Mouse (Mus musculus) adrenal gland, postnatal 4 days (tissue): ENCODE data around the gene 1700011L22Rik. TPM values are rescaled to one million over a fixed set of nuclear protein-coding genes. Genes with fewer than 3 reads are reported as not detected.

Experiments
- DNase-seq, 2 experiments: peaks; one replicate each; pipeline ENCODE4 v3.0.0; 2021 to 2022; ENCODE audit warnings: low spot score in 2 of 2, mixed read lengths in 2 of 2
- total RNA-seq, 2 experiments: library from RNA; stranded (reverse); gene quantifications; 2 replicates each; pipeline ENCODE4 v1.2.3; 2021

Gene 1700011L22Rik
- total RNA-seq, 2 experiments from 2014 or later, result not detected

DNA sequence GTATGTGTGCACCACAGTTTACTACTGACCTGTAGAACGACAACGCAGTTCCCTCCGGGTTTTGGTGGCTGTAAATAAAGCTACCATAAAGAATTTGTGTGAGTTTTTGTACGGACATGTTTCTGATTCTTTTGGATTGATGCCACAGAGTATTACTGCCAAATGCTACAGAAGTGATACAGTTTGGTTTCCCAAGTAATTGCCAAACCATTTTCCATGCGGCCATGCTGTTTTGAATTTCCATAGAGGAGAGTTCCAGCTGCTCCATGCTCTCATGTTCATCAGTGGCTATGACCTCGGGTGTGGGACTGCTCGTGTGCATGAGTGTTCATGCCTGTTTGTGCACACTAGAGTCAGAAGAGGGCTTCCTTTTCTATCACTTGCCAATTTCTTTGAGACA, 8.4 kb downstream of the 1700011L22Rik start:
- no peak for DNase-seq

DNA sequence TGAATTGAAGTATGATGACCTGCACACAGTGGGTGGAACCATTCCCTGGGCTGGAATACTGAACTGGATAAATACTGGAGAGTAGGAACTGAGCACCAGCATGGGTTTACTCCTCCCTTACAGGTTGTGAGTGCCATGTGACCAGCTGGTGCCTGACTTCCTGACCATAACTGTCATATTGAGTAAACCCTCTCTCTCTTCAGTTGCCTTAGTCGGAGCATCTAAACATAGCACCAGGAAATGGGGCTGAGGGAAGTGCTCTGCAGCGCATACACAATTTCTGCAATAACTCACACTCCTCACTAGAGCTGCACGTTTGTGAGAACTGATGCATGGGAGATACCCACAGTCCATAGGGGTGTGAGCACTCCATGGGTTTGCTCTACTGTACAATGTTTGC, 9.1 kb downstream of the 1700011L22Rik start:
- DNase-seq, result no peak

DNA sequence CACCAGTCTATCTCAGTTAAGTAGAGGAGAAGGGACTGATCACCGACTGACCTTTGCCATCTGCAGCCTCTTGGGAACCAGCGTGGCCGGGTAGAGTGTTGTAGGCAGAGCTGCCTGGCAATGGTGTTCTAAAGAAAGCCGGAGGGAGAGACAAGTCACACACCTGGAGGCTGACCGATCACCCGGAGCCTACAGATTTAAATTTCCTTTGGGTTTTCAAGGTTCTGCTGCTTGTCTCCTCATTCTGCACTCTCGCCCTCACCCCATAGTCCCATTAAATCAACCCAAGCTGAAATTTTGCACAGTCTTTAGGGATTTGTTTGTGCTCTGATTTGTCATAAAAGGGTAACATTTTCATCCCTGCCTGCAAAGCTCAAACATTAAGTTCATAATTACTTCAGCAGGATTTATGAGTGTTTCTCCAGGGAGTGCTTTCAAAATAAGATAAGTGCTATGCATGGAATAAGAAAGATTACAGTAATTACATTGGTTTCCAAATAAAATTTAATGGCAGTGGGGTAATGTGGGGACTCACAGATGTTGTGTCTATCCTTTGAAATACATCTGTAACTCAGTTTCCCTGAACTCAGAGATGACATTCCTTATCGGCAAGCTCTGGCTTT, 19.0 kb downstream of the 1700011L22Rik start:
- no peak for DNase-seq

DNA sequence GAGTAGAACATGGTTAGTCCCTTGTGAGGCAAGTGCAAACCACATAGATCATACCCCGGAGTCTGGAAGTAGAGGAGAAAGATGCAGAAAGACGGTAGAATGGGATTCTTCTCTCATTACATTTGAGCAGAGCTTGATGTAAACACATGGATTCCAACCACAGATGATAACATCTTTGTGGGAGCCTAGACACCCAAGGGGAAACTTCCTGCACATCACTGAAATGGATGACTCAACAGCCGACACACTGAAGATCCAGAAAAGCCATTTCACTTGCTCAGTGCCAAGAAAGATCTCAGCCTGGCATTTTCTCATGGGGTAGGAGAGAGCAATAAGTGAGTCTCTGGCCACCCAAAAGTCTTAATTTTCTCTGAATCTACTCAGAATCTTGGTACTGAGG, 20.5 kb downstream of the 1700011L22Rik start:
- no peak for DNase-seq

DNA sequence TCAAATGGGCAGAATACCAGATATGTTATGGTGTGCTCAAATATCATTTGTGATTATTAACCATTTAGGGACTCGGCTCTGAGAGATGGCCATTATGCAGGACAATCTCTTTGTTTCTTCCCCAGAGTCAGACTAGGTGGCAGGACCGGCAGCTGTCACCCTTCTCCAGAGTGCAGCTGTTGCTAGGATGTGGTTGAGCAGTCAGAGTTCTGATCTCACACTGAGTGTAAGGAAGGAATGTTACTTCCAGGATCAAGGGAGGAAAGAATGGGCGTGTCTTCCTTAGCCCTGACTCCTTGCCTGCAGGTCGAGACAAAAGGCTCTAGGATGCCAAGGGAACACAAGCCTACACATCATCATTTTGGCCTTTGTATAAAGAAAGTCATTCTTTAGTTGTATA, 21.2 kb downstream of the 1700011L22Rik start:
- DNase-seq, result no peak

DNA sequence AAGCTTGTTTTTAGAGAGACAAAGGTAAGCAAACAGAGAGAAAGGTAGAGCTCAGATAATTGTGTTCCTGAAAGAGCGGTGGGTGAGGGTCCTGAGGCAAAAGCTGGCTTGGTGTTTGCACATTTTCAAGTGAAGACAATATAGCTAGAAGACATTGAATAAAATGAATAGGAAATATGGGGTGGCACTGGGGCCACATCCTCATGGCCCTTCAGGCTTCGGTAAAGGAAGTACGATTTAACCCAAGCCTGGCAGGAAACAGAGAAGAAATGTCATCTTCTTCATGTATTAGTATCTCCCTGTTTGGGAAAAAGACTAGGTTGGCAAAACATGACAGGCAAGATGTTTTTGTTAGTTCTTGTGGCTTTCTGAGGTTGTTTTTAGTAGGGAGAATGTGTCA, 22.3 kb downstream of the 1700011L22Rik start:
- no peak for DNase-seq

DNA sequence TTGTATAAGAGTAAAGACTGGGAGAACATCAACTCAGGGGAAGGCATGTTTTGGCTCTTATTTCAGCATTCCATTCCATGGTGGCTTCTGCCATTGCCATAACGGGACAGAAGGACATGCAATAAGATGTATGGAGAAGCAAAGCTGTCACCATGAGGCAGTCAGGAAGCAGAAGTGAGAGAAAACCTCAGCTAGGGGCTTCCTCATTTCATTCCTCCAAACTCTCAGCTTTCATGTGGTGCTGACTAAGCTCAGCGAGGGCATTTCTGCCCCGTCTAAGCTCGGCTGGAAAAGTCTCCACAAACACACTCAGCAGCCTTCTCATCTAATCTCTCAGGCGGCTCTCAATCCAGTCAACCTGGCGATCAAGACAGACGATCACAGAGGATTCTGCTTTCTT, 22.8 kb downstream of the 1700011L22Rik start:
- DNase-seq, result no peak

DNA sequence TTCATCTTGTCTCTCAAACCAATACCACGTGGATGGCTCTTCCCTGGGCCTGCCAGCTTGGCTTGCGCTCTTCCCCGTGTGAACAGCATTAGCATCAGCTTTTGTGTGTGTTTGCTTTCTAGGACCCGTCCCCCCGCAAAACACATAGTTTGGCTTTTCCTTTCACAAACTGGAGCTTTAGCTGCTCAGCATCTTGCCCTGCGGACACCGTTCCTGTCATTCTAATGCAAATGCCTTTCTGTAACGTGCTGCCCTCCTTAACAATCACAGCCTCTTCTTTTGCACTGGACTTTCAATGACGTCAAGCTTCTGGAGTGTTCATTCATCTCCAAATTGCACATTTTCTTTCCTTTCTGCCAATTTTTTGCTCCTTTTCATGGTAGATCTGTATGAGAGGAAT, 24.0 kb downstream of the 1700011L22Rik start:
- no peak for DNase-seq

DNA sequence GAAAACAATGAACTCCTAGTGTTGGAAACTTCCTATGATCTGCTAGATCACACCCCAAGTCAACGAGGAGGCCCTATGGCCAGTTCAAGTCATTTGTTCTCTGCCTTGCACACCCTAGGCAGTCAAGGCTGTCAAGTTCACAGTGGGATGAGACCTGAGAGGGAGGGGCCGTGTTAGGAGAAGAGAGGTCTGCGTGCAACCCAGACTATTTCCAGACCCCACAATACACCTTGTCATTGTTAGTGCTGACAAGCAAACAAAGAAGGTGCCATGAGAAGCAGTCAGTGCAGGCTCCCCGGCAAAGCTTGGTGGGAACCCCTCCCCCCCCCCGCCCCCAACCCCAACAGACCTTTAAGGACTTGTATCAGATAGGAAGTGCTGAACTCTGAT, 25.6 kb downstream of the 1700011L22Rik start:
- DNase-seq, result no peak

DNA sequence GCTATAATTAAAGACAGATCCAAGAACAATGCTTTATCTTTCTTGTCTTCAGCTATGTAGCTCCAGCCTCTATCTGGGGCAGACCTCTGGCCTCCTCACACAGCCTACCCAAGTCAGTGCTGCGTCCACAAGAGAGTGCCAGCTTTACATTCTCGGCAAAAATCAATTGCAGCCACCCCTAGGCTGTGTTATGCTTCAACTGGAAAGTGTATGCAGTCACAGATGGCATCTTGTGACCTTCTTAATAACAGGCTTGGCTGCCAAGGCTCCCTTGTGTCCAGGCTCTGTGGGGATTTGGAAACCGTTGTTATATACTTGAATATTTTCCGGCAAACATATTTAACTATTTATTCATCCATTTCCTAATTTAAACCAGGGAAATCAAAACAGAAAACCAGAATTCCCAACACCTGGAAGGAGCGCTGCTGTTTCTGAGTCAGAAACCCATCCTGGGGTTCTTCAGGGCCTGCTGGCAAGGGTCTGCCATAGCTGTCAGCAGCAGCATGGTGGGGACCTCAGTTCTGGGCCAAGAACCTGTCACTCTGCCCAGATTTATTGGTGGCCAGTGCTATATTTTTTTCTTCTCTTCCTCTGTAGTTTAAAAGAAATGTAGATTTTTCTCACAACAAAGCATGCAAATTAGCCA, 26.1 kb downstream of the 1700011L22Rik start:
- no peak for DNase-seq

DNA sequence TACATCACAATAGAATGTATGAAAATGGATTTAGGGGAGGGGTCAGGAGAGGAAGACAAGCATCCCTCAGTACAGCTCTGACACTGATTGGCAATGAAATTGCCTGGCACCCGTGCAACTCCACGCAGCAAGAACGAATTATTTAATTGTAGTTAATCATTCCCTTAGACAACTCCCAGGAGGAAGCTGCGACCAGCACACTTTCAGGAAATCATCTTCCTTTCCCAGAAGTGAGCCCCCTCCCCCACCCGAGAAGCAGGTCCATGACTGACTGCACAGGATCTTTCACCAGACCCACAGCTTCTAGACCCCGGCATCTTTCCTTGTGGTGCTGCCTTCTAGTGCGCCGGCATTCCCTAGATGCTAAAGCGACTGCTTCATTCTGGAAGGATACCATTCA, 36.7 kb downstream of the 1700011L22Rik start:
- no peak for DNase-seq

DNA sequence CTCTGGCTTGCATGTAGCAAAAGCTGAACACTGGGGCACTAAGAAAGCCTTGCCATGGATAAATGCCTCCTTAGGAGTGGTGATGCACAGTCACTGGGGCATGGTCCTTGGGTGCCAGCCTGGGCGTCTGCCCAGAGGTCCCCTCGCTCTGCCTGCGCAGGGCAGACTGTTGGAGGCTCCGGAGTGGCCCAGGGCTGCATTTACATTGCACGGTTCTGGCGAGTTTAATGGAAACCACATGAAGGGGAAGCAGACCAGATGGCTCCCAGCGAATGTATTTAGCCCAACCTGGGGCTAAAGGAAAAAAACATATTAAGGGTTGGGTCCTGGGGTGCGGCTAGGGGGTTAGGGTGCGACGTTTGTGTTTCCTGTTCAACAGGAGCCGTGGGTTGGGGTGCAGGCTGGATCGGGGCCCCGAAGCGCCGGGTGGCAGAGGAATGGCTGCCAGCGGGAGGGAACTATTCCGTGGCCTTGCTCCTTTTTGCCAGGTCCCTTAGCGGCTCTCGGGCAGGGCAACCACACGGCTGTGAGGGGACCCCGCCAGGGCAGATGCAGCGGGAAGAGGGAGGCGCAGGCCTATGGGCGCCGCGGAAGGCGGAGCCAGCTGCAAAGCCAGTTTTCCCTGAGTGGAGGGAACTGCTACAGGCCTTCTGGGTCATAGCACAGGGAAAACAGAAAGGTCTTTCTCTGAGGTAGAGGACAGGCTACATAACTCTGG, 38.6 kb downstream of the 1700011L22Rik start:
- peak in 1 of 2 experiments; percentile 10 for DNase-seq

DNA sequence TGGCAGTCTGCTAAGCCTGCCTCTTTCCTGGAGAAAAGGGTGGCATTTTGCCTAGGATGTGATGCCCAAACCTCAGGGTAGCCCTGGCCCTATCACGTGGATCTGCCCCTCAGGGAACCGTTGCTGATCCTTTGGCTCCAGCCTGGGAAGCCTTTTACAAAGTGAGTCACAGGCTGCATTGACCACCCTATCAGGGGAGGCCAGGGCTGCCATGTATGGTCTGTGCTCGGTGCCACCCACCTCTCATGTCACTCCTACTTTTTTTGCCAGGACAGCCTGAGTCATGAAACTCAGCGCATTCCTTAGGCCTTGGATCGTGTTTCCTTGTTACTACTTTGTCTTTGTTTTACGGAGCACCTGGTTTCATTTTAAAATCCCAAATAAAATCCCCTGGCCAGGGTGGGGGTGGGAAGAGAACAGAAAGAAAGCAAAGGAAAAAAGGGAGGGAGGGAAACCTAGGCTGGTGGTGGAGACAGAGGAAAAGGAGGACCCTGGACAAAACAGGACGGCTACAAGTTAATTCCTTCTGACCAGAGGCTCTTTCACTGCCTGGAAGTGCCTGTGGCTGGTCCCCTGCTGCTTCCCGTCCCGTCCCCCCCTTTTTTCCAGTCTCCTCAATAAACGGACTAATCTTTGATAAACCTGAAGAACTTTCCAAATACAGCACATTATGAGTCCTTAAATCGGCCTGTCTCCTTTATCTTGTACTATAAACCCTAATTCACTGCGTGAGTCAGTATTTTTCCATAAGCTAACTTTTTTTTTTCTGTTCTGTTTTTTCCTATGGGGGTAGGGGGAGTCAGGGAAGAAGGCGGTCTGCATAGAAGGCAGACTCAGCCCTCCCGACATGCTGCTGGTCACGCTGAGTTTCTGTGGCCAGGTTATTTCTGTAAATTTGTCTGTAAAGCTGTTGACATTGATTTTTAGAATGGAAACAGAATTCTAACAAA, 39.4 kb downstream of the 1700011L22Rik start:
- DNase-seq, result no peak

DNA sequence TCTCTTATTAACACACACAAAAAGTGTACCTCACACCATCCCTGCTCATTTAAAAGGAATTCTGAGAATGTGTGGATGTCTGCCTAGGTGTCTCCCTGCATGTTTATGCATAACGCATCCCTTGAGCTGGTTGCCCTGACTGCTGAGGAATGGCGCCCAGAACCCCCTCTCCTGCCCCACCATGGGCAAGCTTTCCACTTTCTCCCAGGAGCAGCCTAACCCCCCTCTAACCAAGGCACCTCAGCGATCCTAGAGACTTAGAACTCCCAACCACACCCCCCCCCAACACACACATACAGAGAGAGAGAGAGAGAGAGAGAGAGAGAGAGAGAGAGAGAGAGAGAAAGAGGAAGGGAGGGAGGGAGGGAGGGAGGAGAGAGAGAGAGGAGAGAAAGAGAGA, 40.2 kb downstream of the 1700011L22Rik start:
- DNase-seq, result no peak

DNA sequence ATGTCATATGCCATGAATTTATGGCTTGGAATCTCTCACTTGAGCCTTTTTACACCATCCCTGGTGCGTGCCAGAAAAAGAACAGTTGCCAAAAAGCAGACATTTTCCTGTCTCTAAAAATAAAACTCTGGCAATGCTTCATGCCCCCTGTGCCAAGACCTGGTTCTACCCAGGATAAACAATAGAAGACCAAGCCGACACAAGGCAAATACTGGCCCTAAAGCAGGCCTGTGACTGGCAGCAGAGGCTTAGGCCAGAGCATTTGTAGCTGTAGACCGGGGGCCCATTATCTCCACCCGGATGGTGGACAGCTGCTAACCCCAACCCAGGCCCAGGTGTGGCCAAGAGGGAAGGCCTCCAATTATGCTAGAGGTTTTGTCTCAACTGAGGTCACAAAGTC, 41.5 kb downstream of the 1700011L22Rik start:
- DNase-seq, result no peak

DNA sequence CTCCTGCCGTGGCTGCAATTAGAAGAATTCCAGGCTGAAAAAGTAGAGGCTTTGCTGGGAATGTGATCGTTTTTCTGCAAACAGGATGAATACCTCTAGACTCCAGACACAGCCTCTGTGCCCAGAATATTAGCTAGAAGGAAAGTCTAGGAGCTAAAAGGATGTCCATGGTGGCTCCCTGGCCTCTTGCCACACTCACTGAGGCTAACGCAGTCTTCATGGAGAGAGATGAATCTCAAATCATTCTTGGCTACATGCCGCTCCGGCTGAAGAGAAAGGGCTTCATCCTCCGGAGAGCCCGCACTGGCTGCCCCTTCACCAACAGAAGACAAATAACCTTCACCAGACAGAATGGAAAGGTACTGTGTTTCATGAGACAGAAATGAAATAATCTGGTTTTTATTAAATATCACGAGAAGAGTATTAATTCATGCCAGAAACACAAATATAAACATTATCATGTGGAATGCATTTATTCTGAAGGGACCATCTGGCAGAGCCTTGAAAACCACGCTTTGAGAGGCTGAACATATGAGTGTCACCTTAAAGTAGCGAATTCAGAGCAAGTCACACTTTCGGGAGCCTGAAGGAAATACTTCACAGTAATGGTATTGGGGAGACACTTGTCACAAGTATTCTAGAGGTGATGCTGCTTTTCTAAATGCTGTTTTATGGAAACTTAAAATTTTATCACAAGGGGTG, 46.8 kb downstream of the 1700011L22Rik start:
- no peak for DNase-seq

DNA sequence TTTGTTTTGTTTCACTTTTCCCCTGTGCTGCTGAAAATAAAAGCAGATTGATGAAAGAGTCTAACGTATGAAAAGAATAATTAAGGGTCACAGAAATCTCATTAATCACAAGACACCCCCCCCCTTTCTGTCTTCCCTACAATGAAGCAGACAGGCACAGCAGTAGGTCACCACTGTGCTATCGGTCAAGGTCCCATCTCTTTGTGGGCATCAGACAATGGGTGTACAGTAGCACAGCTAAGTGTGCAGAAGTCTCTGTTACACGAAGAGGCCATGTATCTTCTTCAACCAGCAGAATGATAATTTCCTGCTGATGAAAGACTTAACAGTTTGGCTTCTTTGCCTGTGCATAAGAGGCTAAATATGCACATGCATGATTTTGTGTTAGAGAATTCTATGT, 49.7 kb downstream of the 1700011L22Rik start:
- no peak for DNase-seq

DNA sequence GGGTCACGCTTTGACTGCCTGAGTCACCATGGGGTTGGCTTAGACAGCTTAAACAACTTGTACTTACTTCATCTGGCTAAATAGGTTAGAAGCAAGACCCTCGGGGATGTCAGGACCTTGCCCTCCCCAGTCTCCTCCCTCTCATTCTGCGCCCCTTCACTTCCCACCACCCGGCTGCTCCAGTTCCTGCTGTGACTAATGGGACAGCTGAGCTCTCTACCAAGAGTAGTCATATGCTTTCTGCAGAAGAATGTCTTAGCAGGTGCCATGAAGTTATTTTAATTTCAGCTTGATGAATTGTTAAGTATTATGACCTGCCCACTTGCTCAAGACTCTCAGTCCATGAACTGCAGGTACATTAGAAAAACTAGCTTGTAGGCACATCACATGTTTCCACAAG, 51.9 kb downstream of the 1700011L22Rik start:
- no peak for DNase-seq

DNA sequence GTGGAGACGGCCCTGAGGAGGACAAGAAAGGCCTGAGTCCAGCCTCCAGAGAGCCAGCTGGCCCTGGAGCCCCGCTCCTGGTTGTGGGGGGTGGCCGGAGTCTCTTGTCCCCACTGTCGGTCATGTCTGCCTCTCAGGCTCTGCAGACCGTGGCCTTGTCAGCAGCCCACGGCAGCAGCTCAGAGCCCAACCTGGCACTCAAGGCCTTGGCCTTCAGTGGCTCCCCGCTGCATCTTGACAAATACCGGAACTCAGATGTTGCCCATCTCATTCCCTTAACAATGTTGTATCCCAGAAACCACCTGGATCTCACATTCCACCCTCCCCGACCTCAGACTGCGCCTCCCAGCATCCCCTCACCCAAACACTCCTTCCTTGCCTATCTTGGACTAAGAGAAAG, 58.3 kb downstream of the 1700011L22Rik start:
- peak in 1 of 2 experiments; percentile 5 for DNase-seq

DNA sequence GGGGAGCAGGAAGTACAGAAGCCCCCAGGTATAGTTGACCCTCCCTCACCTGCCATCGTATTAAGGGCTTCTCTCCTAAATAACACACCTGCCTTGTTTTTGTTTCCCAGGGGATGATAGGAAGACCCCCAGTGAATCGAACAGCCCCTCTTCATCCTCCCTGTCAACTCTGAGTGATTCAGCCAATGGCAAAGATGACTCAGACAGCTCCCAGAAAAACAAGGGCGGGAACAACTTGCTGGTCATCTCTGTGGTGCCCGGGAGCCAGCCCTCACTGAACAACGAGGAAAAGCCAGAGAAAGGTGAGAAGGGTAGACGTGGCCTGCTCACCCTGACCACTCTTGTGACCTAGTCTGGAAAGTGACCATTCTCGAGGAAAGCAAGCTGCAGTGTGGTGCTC, 62.9 kb downstream of the 1700011L22Rik start:
- no peak for DNase-seq

DNA sequence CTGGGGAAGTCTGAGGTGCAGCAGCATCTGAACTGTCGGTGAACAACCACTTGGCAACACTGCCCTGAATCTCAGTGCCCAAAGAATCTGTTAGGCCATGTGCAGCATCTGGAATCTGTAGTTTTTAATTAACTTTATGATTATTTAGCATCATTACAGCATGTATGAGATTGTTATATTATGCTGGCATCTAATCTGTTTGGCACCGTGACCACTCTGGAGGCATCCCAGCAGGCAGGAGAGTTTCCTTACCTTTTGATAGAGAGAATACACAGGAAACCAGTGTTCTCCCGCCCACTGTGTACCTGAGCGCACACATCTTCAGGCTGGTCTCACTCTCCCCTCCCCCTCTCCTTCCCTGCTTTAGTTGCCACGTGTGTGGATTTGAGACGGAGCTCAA, 68.7 kb downstream of the 1700011L22Rik start:
- DNase-seq, result no peak
